Mouse (Mus musculus): ENCODE data around the gene Tmprss9.

DNA sequence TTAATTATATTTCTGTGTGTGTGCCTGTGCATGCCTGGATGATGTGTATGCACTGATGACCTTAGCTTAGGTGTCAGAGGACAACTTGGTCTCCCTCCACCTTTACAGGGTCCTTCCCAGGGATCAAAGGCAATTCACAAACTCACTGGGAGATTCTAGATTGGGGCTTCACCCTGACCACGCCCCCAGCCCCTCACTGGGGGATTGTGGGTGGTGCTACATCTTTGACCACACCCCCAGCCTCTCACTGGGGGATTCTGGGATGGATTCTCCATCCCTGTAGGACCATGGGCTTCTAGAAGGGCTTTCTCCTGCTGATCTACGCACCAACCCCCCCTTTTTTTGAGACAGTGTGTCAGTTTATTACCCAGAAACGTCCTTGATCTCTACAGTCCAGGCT is 53.8 kb downstream of the Tmprss9 start:
- TF ChIP-seq CTCF (conservative IDR thresholded peaks at IDR 0.05; ENCODE audit: low read length) (no peak), NANOG (IDR thresholded peaks at IDR 0.05; ENCODE audit: borderline replicate concordance, low read length) (no peak)
